Mouse (Mus musculus): ENCODE results near the gene Slc23a3.

- TF ChIP-seq CTCF (IDR thresholded peaks at IDR 0.05; ENCODE audit: low read depth), result no peak
- no peak for TF ChIP-seq EP300 (optimal IDR thresholded peaks at IDR 0.05)
Measured at GRCm38 (mm10) chr1:75168093-75168471, 34.4 kb upstream of the Slc23a3 start.
